Mouse (Mus musculus) kidney, adult 2 months (tissue): ENCODE data around the gene Ak1.
A peak's percentile ranks its signal among the peaks of the same experiment; 100 is the strongest.

ENCODE experiments used
- CTCF ChIP-seq: fragments of 200-500 bp; conservative IDR thresholded peaks from 2 replicates; pipeline ENCODE4 v1.5.1; 2011; ENCODE audit warnings: low read depth, mild to moderate bottlenecking, control low read depth, low read length, moderate library complexity, mixed read lengths; ENCODE audit not compliant: insufficient read depth, insufficient read length
- POLR2A ChIP-seq: fragments of 200-500 bp; IDR thresholded peaks from one replicate; pipeline ENCODE4 v1.6.1; 2011; ENCODE audit warnings: low read depth, low read length, control low read depth

DNA sequence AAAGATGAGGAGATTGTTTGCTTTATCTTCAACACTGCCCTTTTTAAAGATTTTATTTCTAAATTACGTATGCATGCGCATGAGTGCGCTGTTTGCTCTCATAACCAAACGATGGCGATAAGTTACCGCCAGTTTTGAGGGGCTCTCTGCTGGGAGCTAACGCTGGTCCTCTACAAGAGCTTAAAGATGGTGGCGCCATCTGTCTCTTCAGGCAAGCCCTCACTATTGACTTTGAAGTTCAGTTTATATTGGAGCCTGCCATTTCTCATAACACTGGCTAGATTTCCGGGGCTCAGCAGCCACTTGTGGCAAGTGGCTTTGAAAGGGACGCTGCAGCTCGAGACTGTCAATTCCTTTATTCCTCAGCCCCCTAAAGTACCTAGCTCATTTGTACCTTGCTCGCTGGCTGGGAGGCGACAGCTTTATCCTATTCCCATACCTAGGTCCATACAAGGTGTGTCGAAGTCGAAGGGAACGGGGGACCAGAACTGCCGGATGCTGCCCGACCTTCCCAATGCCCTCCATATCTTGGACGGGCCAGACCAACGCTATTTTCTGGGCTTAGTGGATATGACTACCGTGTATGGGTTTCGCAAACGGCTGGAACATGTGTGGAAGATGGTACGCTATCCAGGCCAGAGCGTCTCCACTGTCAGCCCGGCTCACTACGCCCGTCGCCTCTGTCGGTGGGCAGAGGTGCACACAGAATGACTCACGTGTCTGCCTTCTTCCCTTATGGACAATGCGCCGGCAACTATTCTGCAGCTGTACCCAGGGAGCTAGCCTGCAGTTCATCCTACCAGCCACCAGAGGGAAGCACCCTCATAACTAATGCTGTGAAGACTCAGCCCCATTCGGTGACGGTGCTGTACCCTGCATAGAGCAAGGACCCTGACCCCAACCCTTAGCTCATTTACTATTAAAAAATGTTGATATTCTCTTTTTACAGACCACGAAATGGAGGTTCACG is 38.4 kb upstream of the Ak1 start:
- peak; percentile 99 for TF ChIP-seq CTCF
- TF ChIP-seq POLR2A: no peak
